Mouse (Mus musculus): ENCODE data around the gene Erbb3. TPM values are rescaled to one million over a fixed set of nuclear protein-coding genes. Genes with fewer than 3 reads are reported as not detected.
"Not testable (repeated sequence)": the region's sequence is repeated elsewhere in the genome, so short reads cannot be mapped to it uniquely, and the experiment has no call there.

The Erbb3 gene
- polyA plus RNA-seq, 1 experiment from 2014 or later = 1.3 TPM

DNA sequence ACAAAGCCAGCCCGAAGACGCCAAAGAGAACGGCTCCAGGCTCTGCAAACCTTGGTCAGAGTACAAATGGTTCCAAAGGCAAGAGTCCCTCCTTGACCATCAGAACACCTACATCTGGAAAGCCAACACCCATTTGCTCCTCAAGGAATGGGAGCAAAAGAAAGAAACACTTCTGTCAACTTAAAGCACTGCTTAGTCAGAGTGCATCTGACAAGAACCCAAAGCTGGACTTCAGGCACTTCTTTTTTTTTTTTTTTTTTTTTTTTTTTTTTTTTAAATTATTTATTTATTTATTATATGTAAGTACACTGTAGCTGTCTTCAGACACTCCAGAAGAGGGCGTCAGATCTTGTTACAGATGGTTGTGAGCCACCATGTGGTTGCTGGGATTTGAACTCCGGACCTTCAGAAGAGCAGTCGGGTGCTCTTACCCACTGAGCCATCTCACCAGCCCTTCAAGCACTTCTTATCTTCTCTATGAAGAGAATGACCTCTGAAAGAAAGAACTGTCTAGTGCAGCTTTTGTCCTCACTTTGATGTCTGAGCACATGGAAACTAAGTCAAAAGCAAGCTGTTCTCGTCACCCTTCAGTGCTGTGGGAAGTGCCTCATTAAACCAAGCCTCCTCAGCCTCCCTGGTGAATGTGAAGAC, 26.5 kb upstream of the Erbb3 start:
- ATAC-seq; H3K27ac ChIP-seq (ENCODE audit: low read depth, low read length); H3K36me3 ChIP-seq (ENCODE audit: control insufficient read depth, insufficient read depth, low read length); H3K9ac ChIP-seq (ENCODE audit: low read depth, low read length); H3K27me3 ChIP-seq (replicated peaks; ENCODE audit: control insufficient read depth, insufficient read depth, low read length); H3K9me3 ChIP-seq (ENCODE audit: control insufficient read depth, low read length); H3K4me2 ChIP-seq (ENCODE audit: low read length); H3K4me1 ChIP-seq (ENCODE audit: control insufficient read depth, insufficient read depth, low read depth, low read length); H3K4me3 ChIP-seq (ENCODE audit: low read length): not testable (repeated sequence)
- 93% methylated on average over 6 of the region's 7 CpGs for WGBS

DNA sequence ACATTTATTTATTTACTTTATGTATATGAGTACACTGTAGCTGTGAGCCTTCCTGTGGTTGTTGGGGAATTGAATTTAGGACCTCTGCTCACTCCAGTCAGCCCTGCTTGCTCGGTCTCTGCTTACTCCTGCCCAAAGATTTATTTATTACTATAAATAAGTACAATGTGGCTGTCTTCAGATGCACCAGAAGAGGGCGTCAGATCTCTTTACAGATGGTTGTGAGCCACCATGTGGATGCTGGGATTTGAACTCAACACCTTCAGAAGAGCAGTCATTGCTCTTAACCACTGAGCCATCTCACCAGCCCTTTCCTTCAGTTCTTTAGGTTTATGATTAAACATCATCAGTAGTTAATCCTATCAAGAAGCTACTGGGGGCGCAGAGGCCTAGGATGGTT, 25.5 kb upstream of the Erbb3 start:
- Histone ChIP-seq H3K9me3 (ENCODE audit: control insufficient read depth, low read length) (no peaks in the 10 kb centered on the region), H3K4me3 (ENCODE audit: low read length) (no peak overlapping the region), H3K36me3 (ENCODE audit: control insufficient read depth, insufficient read depth, low read length) (no peaks in the 10 kb centered on the region), H3K4me1 (ENCODE audit: control insufficient read depth, insufficient read depth, low read depth, low read length) (no peaks in the 10 kb centered on the region), H3K9ac (ENCODE audit: low read depth, low read length) (no peak overlapping the region), H3K4me2 (ENCODE audit: low read length) (no peak overlapping the region), H3K27me3 (replicated peaks; ENCODE audit: control insufficient read depth, insufficient read depth, low read length) (no peaks in the 10 kb centered on the region), H3K27ac (ENCODE audit: low read depth, low read length) (no peak overlapping the region)
- no peak for ATAC-seq
- WGBS = 61% methylated on average over 3 of the region's 3 CpGs

- H3K9me3 ChIP-seq (ENCODE audit: control insufficient read depth, low read length); ATAC-seq; H3K36me3 ChIP-seq (ENCODE audit: control insufficient read depth, insufficient read depth, low read length); H3K27ac ChIP-seq (ENCODE audit: low read depth, low read length); H3K27me3 ChIP-seq (replicated peaks; ENCODE audit: control insufficient read depth, insufficient read depth, low read length); H3K4me1 ChIP-seq (ENCODE audit: control insufficient read depth, insufficient read depth, low read depth, low read length); H3K4me3 ChIP-seq (ENCODE audit: low read length); H3K9ac ChIP-seq (ENCODE audit: low read depth, low read length); H3K4me2 ChIP-seq (ENCODE audit: low read length): not testable (repeated sequence)
- WGBS = 75% methylated on average over 4 of the region's 4 CpGs
Observed at GRCm38 (mm10) chr10:128613820-128614219, 24.4 kb upstream of the Erbb3 start.

DNA sequence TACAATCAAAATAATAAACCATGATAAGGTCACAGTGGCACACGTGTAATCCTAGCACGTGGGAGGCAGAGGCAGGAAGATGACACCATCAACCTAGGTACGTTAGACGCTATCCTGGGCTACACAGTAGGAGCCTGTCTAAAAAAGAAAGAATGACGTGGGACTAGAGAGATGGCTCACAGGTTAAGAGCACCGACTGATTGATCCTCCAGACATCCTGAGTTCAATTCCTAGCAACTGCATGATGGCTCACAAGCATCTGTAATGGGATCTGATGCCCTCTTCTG, 23.6 kb upstream of the Erbb3 start:
- H3K27ac ChIP-seq (ENCODE audit: low read depth, low read length) = no peak overlapping the region
- no peaks in the 10 kb centered on the region for H3K27me3 ChIP-seq (replicated peaks; ENCODE audit: control insufficient read depth, insufficient read depth, low read length)
- peak; percentile 52 for ATAC-seq
- no peaks in the 10 kb centered on the region for H3K4me1 ChIP-seq (ENCODE audit: control insufficient read depth, insufficient read depth, low read depth, low read length)
- no peaks in the 10 kb centered on the region for H3K36me3 ChIP-seq (ENCODE audit: control insufficient read depth, insufficient read depth, low read length)
- H3K4me2 ChIP-seq (ENCODE audit: low read length) = peak overlapping the region; percentile 32; the same call in 1 of the 2 replicates
- H3K9ac ChIP-seq (ENCODE audit: low read depth, low read length) = no peak overlapping the region
- no peak overlapping the region for H3K4me3 ChIP-seq (ENCODE audit: low read length)
- WGBS = 42% methylated on average over 6 of the region's 6 CpGs
- no peaks in the 10 kb centered on the region for H3K9me3 ChIP-seq (ENCODE audit: control insufficient read depth, low read length)

GRCm38 (mm10) chr10:128612433-128613153, 23.1 kb upstream of the Erbb3 start:
- no peak overlapping the region for H3K9ac ChIP-seq (ENCODE audit: low read depth, low read length)
- no peaks in the 10 kb centered on the region for H3K36me3 ChIP-seq (ENCODE audit: control insufficient read depth, insufficient read depth, low read length)
- 16% methylated on average over 16 of the region's 16 CpGs for WGBS
- H3K27ac ChIP-seq (ENCODE audit: low read depth, low read length) = no peak overlapping the region
- no peaks in the 10 kb centered on the region for H3K9me3 ChIP-seq (ENCODE audit: control insufficient read depth, low read length)
- no peaks in the 10 kb centered on the region for H3K4me1 ChIP-seq (ENCODE audit: control insufficient read depth, insufficient read depth, low read depth, low read length)
- no peaks in the 10 kb centered on the region for H3K27me3 ChIP-seq (replicated peaks; ENCODE audit: control insufficient read depth, insufficient read depth, low read length)
- peak; percentile 86 for ATAC-seq
- peak overlapping the region; percentile 32; the same call in 1 of the 2 replicates for H3K4me2 ChIP-seq (ENCODE audit: low read length)
- H3K4me3 ChIP-seq (ENCODE audit: low read length) = no peak overlapping the region

DNA sequence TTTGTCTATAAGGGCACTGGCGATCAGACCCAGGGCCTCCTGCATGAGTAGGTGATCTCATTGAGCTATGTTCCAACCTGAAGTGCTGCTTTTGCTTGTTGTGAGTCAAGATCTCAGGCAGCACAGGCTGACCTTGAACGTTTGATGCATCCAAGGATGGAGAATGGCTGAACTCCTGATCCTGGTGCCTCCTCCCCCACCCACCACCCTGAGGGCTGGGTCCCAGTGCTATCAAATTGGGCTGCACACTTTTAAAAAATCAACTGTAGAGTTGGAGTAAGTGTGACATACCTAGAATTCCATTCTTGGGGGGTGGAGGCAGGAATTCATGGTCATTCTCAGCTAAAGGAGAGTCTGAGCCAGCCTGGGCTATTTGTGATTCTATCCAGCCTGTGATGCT, 17.0 kb upstream of the Erbb3 start:
- H3K9ac ChIP-seq (ENCODE audit: low read depth, low read length) = no peak overlapping the region
- no peak overlapping the region for H3K4me2 ChIP-seq (ENCODE audit: low read length)
- H3K27me3 ChIP-seq (replicated peaks; ENCODE audit: control insufficient read depth, insufficient read depth, low read length) = no peaks in the 10 kb centered on the region
- H3K4me3 ChIP-seq (ENCODE audit: low read length) = no peak overlapping the region
- H3K9me3 ChIP-seq (ENCODE audit: control insufficient read depth, low read length) = no peaks in the 10 kb centered on the region
- no peak for ATAC-seq
- no peaks in the 10 kb centered on the region for H3K36me3 ChIP-seq (ENCODE audit: control insufficient read depth, insufficient read depth, low read length)
- WGBS = 57% methylated on average over 2 of the region's 2 CpGs
- H3K27ac ChIP-seq (ENCODE audit: low read depth, low read length) = no peak overlapping the region
- H3K4me1 ChIP-seq (ENCODE audit: control insufficient read depth, insufficient read depth, low read depth, low read length) = no peaks in the 10 kb centered on the region

DNA sequence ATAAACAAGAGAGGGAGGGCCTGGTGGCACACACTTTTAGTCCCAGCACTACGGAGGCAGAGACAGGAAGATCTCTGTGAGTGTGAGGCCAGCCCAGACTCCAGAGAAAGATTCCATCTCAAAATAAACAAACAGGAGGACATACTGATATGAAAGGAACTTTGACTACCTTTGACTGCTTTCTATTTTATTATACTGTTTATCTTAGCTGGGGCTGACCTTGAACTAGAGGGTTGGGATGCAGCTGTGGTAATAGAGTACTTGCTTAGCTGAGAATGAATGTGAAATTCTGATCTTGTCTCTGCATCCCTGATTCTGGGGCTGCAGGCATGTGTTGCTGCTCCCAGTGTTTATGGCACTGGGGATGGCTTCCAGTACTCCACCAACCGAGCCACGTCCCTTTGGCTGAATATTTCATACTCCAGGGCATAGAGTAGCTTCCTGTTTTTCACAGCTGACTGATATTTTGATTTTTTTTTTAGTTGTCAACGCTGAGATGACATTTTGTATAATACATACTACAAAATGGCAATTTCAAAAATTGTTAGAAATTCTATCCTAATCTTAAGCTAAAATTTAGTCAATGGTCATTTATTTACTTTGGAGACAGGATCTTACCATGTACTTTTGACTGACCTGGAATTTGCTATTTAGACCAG, 13.1 kb upstream of the Erbb3 start:
- no peak overlapping the region for H3K4me3 ChIP-seq (ENCODE audit: low read length)
- no peaks in the 10 kb centered on the region for H3K36me3 ChIP-seq (ENCODE audit: control insufficient read depth, insufficient read depth, low read length)
- no peak overlapping the region for H3K27ac ChIP-seq (ENCODE audit: low read depth, low read length)
- no peaks in the 10 kb centered on the region for H3K9me3 ChIP-seq (ENCODE audit: control insufficient read depth, low read length)
- H3K4me1 ChIP-seq (ENCODE audit: control insufficient read depth, insufficient read depth, low read depth, low read length) = no peaks in the 10 kb centered on the region
- no peaks in the 10 kb centered on the region for H3K27me3 ChIP-seq (replicated peaks; ENCODE audit: control insufficient read depth, insufficient read depth, low read length)
- no peak overlapping the region for H3K9ac ChIP-seq (ENCODE audit: low read depth, low read length)
- ATAC-seq = no peak
- no peak overlapping the region for H3K4me2 ChIP-seq (ENCODE audit: low read length)
- WGBS = 83% methylated on average over 4 of the region's 4 CpGs

GRCm38 (mm10) chr10:128601499-128601898, 12.0 kb upstream of the Erbb3 start:
- Histone ChIP-seq H3K27me3 (replicated peaks; ENCODE audit: control insufficient read depth, insufficient read depth, low read length) (no peaks in the 10 kb centered on the region), H3K27ac (ENCODE audit: low read depth, low read length) (no peak overlapping the region), H3K4me2 (ENCODE audit: low read length) (no peak overlapping the region), H3K9ac (ENCODE audit: low read depth, low read length) (no peak overlapping the region), H3K4me3 (ENCODE audit: low read length) (no peak overlapping the region), H3K9me3 (ENCODE audit: control insufficient read depth, low read length) (no peaks in the 10 kb centered on the region), H3K4me1 (ENCODE audit: control insufficient read depth, insufficient read depth, low read depth, low read length) (no peaks in the 10 kb centered on the region), H3K36me3 (ENCODE audit: control insufficient read depth, insufficient read depth, low read length) (no peaks in the 10 kb centered on the region)
- no peak for ATAC-seq
- 88% methylated on average over 1 of the region's 1 CpGs for WGBS

- ATAC-seq = no peak
- Histone ChIP-seq H3K36me3 (ENCODE audit: control insufficient read depth, insufficient read depth, low read length) (no peaks in the 10 kb centered on the region), H3K27ac (ENCODE audit: low read depth, low read length) (no peak overlapping the region), H3K27me3 (replicated peaks; ENCODE audit: control insufficient read depth, insufficient read depth, low read length) (no peaks in the 10 kb centered on the region), H3K4me1 (ENCODE audit: control insufficient read depth, insufficient read depth, low read depth, low read length) (no peaks in the 10 kb centered on the region), H3K4me3 (ENCODE audit: low read length) (no peak overlapping the region), H3K9ac (ENCODE audit: low read depth, low read length) (no peak overlapping the region), H3K9me3 (ENCODE audit: control insufficient read depth, low read length) (no peaks in the 10 kb centered on the region), H3K4me2 (ENCODE audit: low read length) (no peak overlapping the region)
- WGBS = 69% methylated on average over 2 of the region's 2 CpGs
Observed at GRCm38 (mm10) chr10:128598476-128598875, 9.0 kb upstream of the Erbb3 start.
